ENCODE assay signal across 14 mouse cellular contexts in the genomic region with DNA sequence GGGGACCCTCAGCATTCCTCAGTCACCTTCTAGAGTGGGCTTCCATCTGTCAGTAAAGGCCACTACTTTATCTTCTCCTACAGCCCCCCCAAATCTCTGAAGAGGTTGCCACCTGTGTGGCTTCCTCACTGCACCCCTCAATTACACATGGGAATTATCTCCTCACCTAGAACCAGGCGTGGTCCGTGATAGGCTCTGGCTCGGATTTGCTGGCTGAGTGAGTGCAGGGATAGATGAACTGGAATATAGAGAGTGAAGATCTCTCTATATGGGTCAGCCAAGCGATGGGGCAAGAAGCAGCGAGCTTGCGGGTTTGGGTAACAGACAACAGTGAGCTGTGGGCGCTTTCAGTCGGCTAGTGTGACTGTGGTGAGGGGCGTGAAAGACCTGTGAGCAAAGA. TPM values are rescaled to one million over a fixed set of nuclear protein-coding genes. Genes with fewer than 3 reads are reported as not detected.
DNase-seq lines count a peak whose midpoint lies in the region; ATAC-seq and TF ChIP-seq lines count a peak whose summit lies in the region.
"Had no signal": no experiment of that assay in that cellular context is flagged by ENCODE, and none has a peak within 500 bp of the region (broad histone marks: within the 10 kb centered on the region; RNA-seq: fewer than 3 reads in every experiment).

No protein-coding gene starts in this region.

- no peak for DNase-seq in heart, postnatal 0 days (ENCODE audit: low spot score)
- DNase-seq in heart, postnatal 14 days = no peak
- DNase-seq in limb, embryonic 10.5 days (ENCODE audit: low spot score) = no peak
- DNase-seq in liver, postnatal 0 days = no peak
- no peak for DNase-seq in left cerebral cortex, adult 8-10 months (ENCODE audit: low spot score in 2 of 2)
- DNase-seq: adrenal gland, adult 8-10 months; cerebellum, adult 9-11 months; right cerebral cortex, postnatal 25 days had no signal

- peaks cover 69% of the 10 kb centered on the region for H3K4me1 ChIP-seq in erythroblast, embryonic 14.5 days (ENCODE audit: control insufficient read depth)
- H3K4me1 ChIP-seq in heart, postnatal 0 days (ENCODE audit: control insufficient read depth, insufficient read depth) = peaks cover 36% of the 10 kb centered on the region
- H3K4me1 ChIP-seq in limb, embryonic 10.5 days = peaks cover 10% of the 10 kb centered on the region
- peaks cover 22% of the 10 kb centered on the region for H3K4me1 ChIP-seq in liver, postnatal 0 days (ENCODE audit: insufficient read depth)
- H3K4me1 ChIP-seq in kidney, embryonic 16.5 days (ENCODE audit: insufficient read depth, low read length) = peaks cover 5% of the 10 kb centered on the region; the same call in 1 of the 2 replicates

- H3K27ac ChIP-seq in heart, postnatal 0 days (ENCODE audit: low read depth) = peak overlapping the region; percentile 51; the same call in 1 of the 2 replicates
- H3K27ac ChIP-seq in limb, embryonic 10.5 days = 0 out of 2 replicates have a peak overlapping the region, but pooled peaks have one; percentile 26
- H3K27ac ChIP-seq in liver, postnatal 0 days (ENCODE audit: low read depth) = peak overlapping the region; percentile 86
- no peak overlapping the region for H3K27ac ChIP-seq in kidney, embryonic 16.5 days (ENCODE audit: low read length)
- H3K27ac ChIP-seq: kidney, embryonic 15.5 days; lung, embryonic 15.5 days had no signal

- H3K9me3 ChIP-seq in erythroblast, embryonic 14.5 days (ENCODE audit: control insufficient read depth, low read length) = no peaks in the 10 kb centered on the region
- H3K9me3 ChIP-seq in heart, postnatal 0 days (replicated peaks; ENCODE audit: control insufficient read depth, low read length) = no peaks in the 10 kb centered on the region
- H3K9me3 ChIP-seq in limb, embryonic 10.5 days (replicated peaks) = no peaks in the 10 kb centered on the region
- H3K9me3 ChIP-seq in liver, postnatal 0 days (ENCODE audit: low read length) = no peaks in the 10 kb centered on the region
- no peaks in the 10 kb centered on the region for H3K9me3 ChIP-seq in kidney, embryonic 16.5 days (ENCODE audit: low read length)
- H3K9me3 ChIP-seq: kidney, embryonic 15.5 days; lung, embryonic 15.5 days had no signal

- no peak for ATAC-seq in erythroblast, adult 5-6 weeks (replicated peaks; ENCODE audit: low FRiP score, poor library complexity, severe bottlenecking)
- no peak for ATAC-seq in heart, postnatal 0 days (ENCODE audit: insufficient read depth, low read depth)
- no peak for ATAC-seq in liver, postnatal 0 days
- ATAC-seq in kidney, embryonic 16.5 days (ENCODE audit: low FRiP score, low TSS enrichment) = no peak

- H3K4me2 ChIP-seq in heart, postnatal 0 days (ENCODE audit: low read depth, low read length) = peak overlapping the region; percentile 11
- peak overlapping the region; percentile 73 for H3K4me2 ChIP-seq in liver, postnatal 0 days (ENCODE audit: low read depth, low read length)
- no peak overlapping the region for H3K4me2 ChIP-seq in kidney, embryonic 16.5 days (replicated peaks; ENCODE audit: low read depth, low read length)
- H3K4me2 ChIP-seq: midbrain, embryonic 11.5 days had no signal

- no peak for TF ChIP-seq CTCF in heart, postnatal 0 days (IDR thresholded peaks at IDR 0.05; ENCODE audit: low read depth)
- no peak for TF ChIP-seq CTCF in liver, postnatal 0 days (IDR thresholded peaks at IDR 0.05; ENCODE audit: low read depth)

- intact Hi-C loops in heart, postnatal 14 days (cut with DNase I) = loop anchor here (5.0 kb wide), 1 partner anchor 37 kb away; the partner anchor contains the start of gene Spcs2

- no peaks in the 10 kb centered on the region for H3K27me3 ChIP-seq in erythroblast, embryonic 14.5 days (ENCODE audit: control insufficient read depth)
- H3K27me3 ChIP-seq in heart, postnatal 0 days (ENCODE audit: control insufficient read depth, insufficient read depth, low read length) = no peaks in the 10 kb centered on the region
- H3K27me3 ChIP-seq in limb, embryonic 10.5 days (ENCODE audit: low read depth, poor library complexity, severe bottlenecking) = no peaks in the 10 kb centered on the region
- no peaks in the 10 kb centered on the region for H3K27me3 ChIP-seq in liver, postnatal 0 days (ENCODE audit: insufficient read depth, low read length)
- no peaks in the 10 kb centered on the region for H3K27me3 ChIP-seq in kidney, embryonic 16.5 days (ENCODE audit: insufficient read depth, low read length)
- H3K27me3 ChIP-seq: kidney, embryonic 15.5 days; lung, embryonic 15.5 days had no signal

- H3K4me3 ChIP-seq in erythroblast, embryonic 14.5 days (replicated peaks) = peak overlapping the region; percentile 68
- no peak overlapping the region for H3K4me3 ChIP-seq in heart, postnatal 0 days (ENCODE audit: low read depth, low read length)
- no peak overlapping the region for H3K4me3 ChIP-seq in limb, embryonic 10.5 days
- H3K4me3 ChIP-seq in liver, postnatal 0 days (ENCODE audit: low read depth, low read length) = peak overlapping the region; percentile 32
- no peak overlapping the region for H3K4me3 ChIP-seq in kidney, embryonic 16.5 days (ENCODE audit: low read length)
- H3K4me3 ChIP-seq: kidney, embryonic 15.5 days; lung, embryonic 15.5 days had no signal

- WGBS in heart, postnatal 0 days = 72% methylated on average over 9 of the region's 9 CpGs
- 87% methylated on average over 9 of the region's 9 CpGs for WGBS in limb, embryonic 10.5 days
- WGBS in liver, postnatal 0 days (ENCODE audit: insufficient replicate concordance) = 71% methylated on average over 9 of the region's 9 CpGs
- WGBS in kidney, embryonic 16.5 days = 88% methylated on average over 9 of the region's 9 CpGs

- TF ChIP-seq EP300 in heart, postnatal 0 days (IDR thresholded peaks at IDR 0.05; ENCODE audit: low read depth) = no peak
- no peak for TF ChIP-seq EP300 in liver, postnatal 0 days (IDR thresholded peaks at IDR 0.05; ENCODE audit: low read depth)

- H3K9ac ChIP-seq in heart, postnatal 0 days (replicated peaks; ENCODE audit: low read depth, low read length) = no peak overlapping the region
- H3K9ac ChIP-seq in liver, postnatal 0 days (replicated peaks) = peak overlapping the region; percentile 43
- no peak overlapping the region for H3K9ac ChIP-seq in kidney, embryonic 16.5 days (replicated peaks; ENCODE audit: low read length)
- H3K9ac ChIP-seq: kidney, embryonic 15.5 days; lung, embryonic 15.5 days had no signal

- peaks cover 50% of the 10 kb centered on the region for H3K36me3 ChIP-seq in erythroblast, embryonic 14.5 days (ENCODE audit: control insufficient read depth)
- no peaks in the 10 kb centered on the region for H3K36me3 ChIP-seq in heart, postnatal 0 days (replicated peaks; ENCODE audit: control insufficient read depth, insufficient read depth, low read length)
- no peaks in the 10 kb centered on the region for H3K36me3 ChIP-seq in limb, embryonic 10.5 days
- peaks cover 15% of the 10 kb centered on the region; the same call in 1 of the 2 replicates for H3K36me3 ChIP-seq in liver, postnatal 0 days (replicated peaks; ENCODE audit: insufficient read depth, low read length)
- H3K36me3 ChIP-seq in kidney, embryonic 16.5 days (ENCODE audit: insufficient read depth, low read length) = no peaks in the 10 kb centered on the region
- H3K36me3 ChIP-seq: kidney, embryonic 15.5 days; lung, embryonic 15.5 days had no signal

RNA-seq across cellular contexts. Expression of gene Neu3, which starts 2.7 kb away (rescaled TPM):
- polyA plus RNA-seq in erythroblast, embryonic 14.5 days (2012) = 0.39 and 0.51 TPM in 2 replicates
- total RNA-seq in erythroblast, adult 5-6 weeks (2015; ENCODE audit: low replicate concordance) = 3.8 and 6.5 TPM in 2 replicates
- 11.9 and 12.8 TPM in 2 replicates for total RNA-seq in erythroblast, adult 5-6 weeks (2017; ENCODE audit: low replicate concordance)
- 3.7 and 4.7 TPM in 2 replicates for total RNA-seq in heart, postnatal 0 days (2014; rRNA removed; ENCODE audit: low replicate concordance)
- polyA plus RNA-seq in heart, postnatal 0 days (2015; fragmentation: Nextera tagmentation; extraction: Ambion mirVana) = 3.0 and 3.3 TPM in 2 replicates
- total RNA-seq in heart, postnatal 14 days (2021) = 1 to 10 TPM; 3.9 to 4.9 TPM
- polyA plus RNA-seq in limb, embryonic 10.5 days (2016; fragmentation: Nextera tagmentation; extraction: Ambion mirVana) = 1.1 and 2.2 TPM in 2 replicates
- polyA plus RNA-seq in liver, postnatal 0 days (2015; fragmentation: Nextera tagmentation; extraction: Ambion mirVana) = 2.4 and 2.9 TPM in 2 replicates
- 1 to 10 TPM; 2.9 to 5.0 (median 4.2) TPM for total RNA-seq in left cerebral cortex, adult 8-10 months (2022)
- 3.0 and 3.5 TPM in 2 replicates for polyA plus RNA-seq in kidney, embryonic 16.5 days (2015; fragmentation: Nextera tagmentation; extraction: Ambion mirVana)

RNA-seq across cellular contexts. Expression of gene Xrra1, which starts 33.4 kb away (rescaled TPM):
- polyA plus RNA-seq in erythroblast, embryonic 14.5 days (2012) = 0.03 TPM in 1 of 2 replicates, not detected in the other
- not detected in 2 replicates for total RNA-seq in erythroblast, adult 5-6 weeks (2015; ENCODE audit: low replicate concordance)
- not detected in 2 replicates for total RNA-seq in erythroblast, adult 5-6 weeks (2017; ENCODE audit: low replicate concordance)
- total RNA-seq in heart, postnatal 0 days (2014; rRNA removed; ENCODE audit: low replicate concordance) = 1.9 TPM in 1 of 2 replicates, not detected in the other
- 0.04 and 0.08 TPM in 2 replicates for polyA plus RNA-seq in heart, postnatal 0 days (2015; fragmentation: Nextera tagmentation; extraction: Ambion mirVana)
- total RNA-seq in heart, postnatal 14 days (2021) = 1 to 10 TPM in 1 of 2 experiments, not detected in 1; 1.1 TPM
- polyA plus RNA-seq in limb, embryonic 10.5 days (2016; fragmentation: Nextera tagmentation; extraction: Ambion mirVana) = 0.31 and 0.35 TPM in 2 replicates
- 0.04 and 0.07 TPM in 2 replicates for polyA plus RNA-seq in liver, postnatal 0 days (2015; fragmentation: Nextera tagmentation; extraction: Ambion mirVana)
- total RNA-seq in left cerebral cortex, adult 8-10 months (2022) = 1 to 10 TPM; 1.2 to 2.2 (median 1.4) TPM
- polyA plus RNA-seq in kidney, embryonic 16.5 days (2015; fragmentation: Nextera tagmentation; extraction: Ambion mirVana) = 0.26 TPM in 2 replicates

RNA-seq across cellular contexts. Expression of gene Spcs2, which starts 37.8 kb away (rescaled TPM):
- polyA plus RNA-seq in erythroblast, embryonic 14.5 days (2012) = 2.5 and 5.9 TPM in 2 replicates
- 58.4 and 63.5 TPM in 2 replicates for total RNA-seq in erythroblast, adult 5-6 weeks (2015; ENCODE audit: low replicate concordance)
- total RNA-seq in erythroblast, adult 5-6 weeks (2017; ENCODE audit: low replicate concordance) = 51.9 and 60.6 TPM in 2 replicates
- total RNA-seq in heart, postnatal 0 days (2014; rRNA removed; ENCODE audit: low replicate concordance) = 57.2 and 79.1 TPM in 2 replicates
- polyA plus RNA-seq in heart, postnatal 0 days (2015; fragmentation: Nextera tagmentation; extraction: Ambion mirVana) = 146 and 155 TPM in 2 replicates
- 10 to 100 TPM; 44.1 to 53.6 TPM for total RNA-seq in heart, postnatal 14 days (2021)
- polyA plus RNA-seq in limb, embryonic 10.5 days (2016; fragmentation: Nextera tagmentation; extraction: Ambion mirVana) = 348 and 375 TPM in 2 replicates
- 156 and 165 TPM in 2 replicates for polyA plus RNA-seq in liver, postnatal 0 days (2015; fragmentation: Nextera tagmentation; extraction: Ambion mirVana)
- 10 to 100 TPM; 93.8 to 95.8 (median 95.0) TPM for total RNA-seq in left cerebral cortex, adult 8-10 months (2022)
- 361 and 372 TPM in 2 replicates for polyA plus RNA-seq in kidney, embryonic 16.5 days (2015; fragmentation: Nextera tagmentation; extraction: Ambion mirVana)

Comparison
In these comparisons a context has a peak if more than half of its experiments do, and no peak if none do; other contexts are left out.
1. H3K4me3 ChIP-seq: peak in erythroblast, embryonic 14.5 days (single experiment) and liver, postnatal 0 days (single experiment); none in heart, postnatal 0 days (single experiment), limb, embryonic 10.5 days (single experiment) and kidney, embryonic 16.5 days (single experiment).
2. RNA of gene Spcs2, which starts 37.8 kb away (polyA plus RNA-seq): 348 to 375 TPM in limb, embryonic 10.5 days, 361 to 372 TPM in kidney, embryonic 16.5 days, 156 to 165 TPM in liver, postnatal 0 days and 146 to 155 TPM in heart, postnatal 0 days; 2.5 to 5.9 TPM in erythroblast, embryonic 14.5 days; every median in the first group is over 10 times any median in the second.